Mouse (Mus musculus) forebrain, embryonic 10.5 days (tissue): ENCODE measurements around the gene Duox1. TPM values are rescaled to one million over a fixed set of nuclear protein-coding genes. Genes with fewer than 3 reads are reported as not detected.
"Not testable (repeated sequence)": the region's sequence is repeated elsewhere in the genome, so short reads cannot be mapped to it uniquely, and the experiment has no call there.

Source experiments
- DNase-seq: peaks from one replicate; pipeline ENCODE4 v3.0.0-alpha.2; 2017; ENCODE audit warnings: low spot score; ENCODE audit errors: extremely low spot score
- H3K27ac ChIP-seq: fragments of 300-500 bp; sonication (generic); 2 replicates; pipeline ENCODE4 v1.5.1; 2016; ENCODE audit warnings: mild to moderate bottlenecking
- H3K27me3 ChIP-seq: fragments of 300-500 bp; sonication (generic); 2 replicates; pipeline ENCODE4 v1.6.1; 2016; ENCODE audit warnings: mild to moderate bottlenecking; ENCODE audit not compliant: poor library complexity, severe bottlenecking
- H3K36me3 ChIP-seq: fragments of 300-500 bp; sonication (generic); replicated peaks from 2 replicates; pipeline ENCODE4 v1.6.1; 2016; ENCODE audit warnings: mild to moderate bottlenecking, moderate library complexity
- H3K4me1 ChIP-seq: fragments of 300-500 bp; sonication (generic); 2 replicates; pipeline ENCODE4 v1.6.1; 2016
- H3K4me3 ChIP-seq: fragments of 300-500 bp; sonication (generic); 2 replicates; pipeline ENCODE4 v1.5.1; 2016; ENCODE audit warnings: mild to moderate bottlenecking, moderate library complexity
- H3K9me3 ChIP-seq: fragments of 300-500 bp; sonication (generic); 2 replicates; pipeline ENCODE4 v1.6.1; 2016; ENCODE audit warnings: mild to moderate bottlenecking, moderate library complexity
- WGBS: fragments of 180-500 bp; shearing (Covaris S2); methylation state at CpG from one replicate; pipeline ENCODE4 v1.1.7; 2016; 5-methylcytosine and 5-hydroxymethylcytosine counted together
- polyA plus RNA-seq: library from polyadenylated mRNA; unstranded; fragments of >200 nt; fragmentation: Nextera tagmentation; extraction: Ambion mirVana; gene quantifications from 2 replicates; pipeline ENCODE4 v1.2.1, GENCODE M21; 2016

Gene Duox1
- polyA plus RNA-seq, 1 experiment from 2014 or later = not detected

- no peak for DNase-seq
- H3K9me3 ChIP-seq = no peaks in the 10 kb centered on the region
- H3K4me1 ChIP-seq = no peaks in the 10 kb centered on the region
- no peaks in the 10 kb centered on the region for H3K27me3 ChIP-seq
- 90% methylated on average over 3 of the region's 3 CpGs for WGBS
- no peak overlapping the region for H3K4me3 ChIP-seq
- H3K27ac ChIP-seq = no peak overlapping the region
- no peaks in the 10 kb centered on the region for H3K36me3 ChIP-seq
Measured at GRCm38 (mm10) chr2:122324586-122324985, 9.1 kb downstream of the Duox1 start.

- no peaks in the 10 kb centered on the region for H3K36me3 ChIP-seq
- WGBS = 77% methylated on average over 2 of the region's 2 CpGs
- DNase-seq = no peak
- no peaks in the 10 kb centered on the region for H3K4me1 ChIP-seq
- no peak overlapping the region for H3K4me3 ChIP-seq
- no peaks in the 10 kb centered on the region for H3K27me3 ChIP-seq
- no peaks in the 10 kb centered on the region for H3K9me3 ChIP-seq
- no peak overlapping the region for H3K27ac ChIP-seq
Measured at GRCm38 (mm10) chr2:122325361-122325760, 9.9 kb downstream of the Duox1 start.

- Histone ChIP-seq H3K4me3 (no peak overlapping the region), H3K4me1 (no peaks in the 10 kb centered on the region), H3K27ac (no peak overlapping the region), H3K36me3 (no peaks in the 10 kb centered on the region), H3K27me3 (no peaks in the 10 kb centered on the region), H3K9me3 (no peaks in the 10 kb centered on the region)
- WGBS = 83% methylated on average over 3 of the region's 3 CpGs
- DNase-seq = no peak
Measured at GRCm38 (mm10) chr2:122327986-122328385, 12.5 kb downstream of the Duox1 start.

GRCm38 (mm10) chr2:122330317-122330716 is 14.8 kb downstream of the Duox1 start:
- WGBS = 83% methylated on average over 6 of the region's 6 CpGs
- DNase-seq, H3K36me3 ChIP-seq, H3K27ac ChIP-seq, H3K4me3 ChIP-seq, H3K4me1 ChIP-seq, H3K27me3 ChIP-seq, H3K9me3 ChIP-seq: not testable (repeated sequence)

- Histone ChIP-seq H3K27ac (no peak overlapping the region), H3K36me3 (no peaks in the 10 kb centered on the region), H3K4me3 (no peak overlapping the region), H3K9me3 (no peaks in the 10 kb centered on the region), H3K4me1 (no peaks in the 10 kb centered on the region), H3K27me3 (peaks cover 6% of the 10 kb centered on the region; the same call in 1 of the 2 replicates)
- WGBS = 88% methylated on average over 3 of the region's 3 CpGs
- no peak for DNase-seq
Measured at GRCm38 (mm10) chr2:122332222-122332621, 16.8 kb downstream of the Duox1 start.

- peaks cover 12% of the 10 kb centered on the region; the same call in 1 of the 2 replicates for H3K27me3 ChIP-seq
- no peak for DNase-seq
- H3K4me3 ChIP-seq = no peak overlapping the region
- no peaks in the 10 kb centered on the region for H3K36me3 ChIP-seq
- H3K9me3 ChIP-seq = no peaks in the 10 kb centered on the region
- no peak overlapping the region; the same call in 1 of the 2 replicates for H3K27ac ChIP-seq
- 76% methylated on average over 3 of the region's 3 CpGs for WGBS
- H3K4me1 ChIP-seq = no peaks in the 10 kb centered on the region
Measured at GRCm38 (mm10) chr2:122334170-122334569, 18.7 kb downstream of the Duox1 start.

- H3K27ac ChIP-seq = no peak overlapping the region
Measured at GRCm38 (mm10) chr2:122337291-122337690, 21.8 kb downstream of the Duox1 start.

GRCm38 (mm10) chr2:122345106-122345893 is 29.8 kb downstream of the Duox1 start:
- 86% methylated on average over 6 of the region's 6 CpGs for WGBS
- H3K27me3 ChIP-seq = peaks cover 8% of the 10 kb centered on the region; the same call in 1 of the 2 replicates
- DNase-seq = no peak

More at GRCm38 (mm10) chr2:122337291-122337690, 21.8 kb downstream of the Duox1 start:
- Histone ChIP-seq H3K27me3 (peaks cover 12% of the 10 kb centered on the region; the same call in 1 of the 2 replicates), H3K4me1 (no peaks in the 10 kb centered on the region), H3K4me3 (peak overlapping the region; percentile 25; the same call in 1 of the 2 replicates), H3K36me3 (no peaks in the 10 kb centered on the region), H3K9me3 (no peaks in the 10 kb centered on the region)
- WGBS = 60% methylated on average over 21 of the region's 21 CpGs
- DNase-seq = no peak

GRCm38 (mm10) chr2:122346164-122346563 is 30.7 kb downstream of the Duox1 start:
- H3K4me3 ChIP-seq, H3K27me3 ChIP-seq, H3K27ac ChIP-seq, H3K36me3 ChIP-seq, H3K9me3 ChIP-seq, DNase-seq: not testable (repeated sequence)
- peaks cover 32% of the 10 kb centered on the region for H3K4me1 ChIP-seq
- WGBS = 92% methylated on average over 6 of the region's 6 CpGs

More at GRCm38 (mm10) chr2:122345106-122345893, 29.8 kb downstream of the Duox1 start:
- Histone ChIP-seq H3K4me1 (peaks cover 26% of the 10 kb centered on the region), H3K27ac (no peak overlapping the region), H3K9me3 (no peaks in the 10 kb centered on the region), H3K4me3 (no peak overlapping the region), H3K36me3 (0 out of 2 replicates have a peak, but pooled peaks cover 3% of the 10 kb centered on the region)

GRCm38 (mm10) chr2:122347257-122347656 is 31.8 kb downstream of the Duox1 start:
- DNase-seq = no peak
- 95% methylated on average over 3 of the region's 3 CpGs for WGBS

GRCm38 (mm10) chr2:122348531-122349131 is 33.2 kb downstream of the Duox1 start:
- under 1% methylated on average over 60 of the region's 63 CpGs for WGBS

More at GRCm38 (mm10) chr2:122347257-122347656, 31.8 kb downstream of the Duox1 start:
- no peak overlapping the region for H3K27ac ChIP-seq
- H3K9me3 ChIP-seq = no peaks in the 10 kb centered on the region
- no peak overlapping the region for H3K4me3 ChIP-seq
- peaks cover 8% of the 10 kb centered on the region; the same call in 1 of the 2 replicates for H3K27me3 ChIP-seq
- peaks cover 13% of the 10 kb centered on the region for H3K36me3 ChIP-seq
- peaks cover 43% of the 10 kb centered on the region for H3K4me1 ChIP-seq

GRCm38 (mm10) chr2:122349136-122349785 is 33.8 kb downstream of the Duox1 start:
- DNase-seq = peak; percentile 65
- H3K27me3 ChIP-seq = peaks cover 8% of the 10 kb centered on the region; the same call in 1 of the 2 replicates
- WGBS = 3% methylated on average over 14 of the region's 14 CpGs
- peak overlapping the region; percentile 67 for H3K4me3 ChIP-seq
- H3K36me3 ChIP-seq = peaks cover 30% of the 10 kb centered on the region
- no peaks in the 10 kb centered on the region for H3K9me3 ChIP-seq
- peak overlapping the region; percentile 99 for H3K27ac ChIP-seq
- H3K4me1 ChIP-seq = peaks cover 63% of the 10 kb centered on the region

More at GRCm38 (mm10) chr2:122348531-122349131, 33.2 kb downstream of the Duox1 start:
- peak; percentile 83 for DNase-seq
- peaks cover 57% of the 10 kb centered on the region for H3K4me1 ChIP-seq
- peak overlapping the region; percentile 99 for H3K27ac ChIP-seq
- H3K36me3 ChIP-seq = peaks cover 24% of the 10 kb centered on the region
- peaks cover 8% of the 10 kb centered on the region; the same call in 1 of the 2 replicates for H3K27me3 ChIP-seq
- no peaks in the 10 kb centered on the region for H3K9me3 ChIP-seq
- H3K4me3 ChIP-seq = peak overlapping the region; percentile 67
